In genomic region chr6:47828950-47829349, GRCm38 (mm10) we compare ENCODE assay signal across 8 mouse cellular contexts. TPM values are rescaled to one million over a fixed set of nuclear protein-coding genes. Genes with fewer than 3 reads are reported as not detected.
DNase-seq lines count a peak whose midpoint lies in the region; ATAC-seq and TF ChIP-seq lines count a peak whose summit lies in the region.

No protein-coding gene starts in this region.

- no peaks in the 10 kb centered on the region for H3K27me3 ChIP-seq in lung, embryonic 14.5 days (ENCODE audit: insufficient read depth, low read length)
- H3K27me3 ChIP-seq in limb, embryonic 10.5 days (ENCODE audit: low read depth, poor library complexity, severe bottlenecking) = no peaks in the 10 kb centered on the region

- H3K4me2 ChIP-seq in lung, embryonic 14.5 days = no peak overlapping the region; the same call in 1 of the 2 replicates

- 33% methylated on average over 1 of the region's 1 CpGs for WGBS in lung, embryonic 14.5 days
- 24% methylated on average over 1 of the region's 1 CpGs for WGBS in limb, embryonic 10.5 days

- peaks cover 12% of the 10 kb centered on the region; the same call in 1 of the 2 replicates for H3K36me3 ChIP-seq in lung, embryonic 14.5 days (ENCODE audit: insufficient read depth)
- H3K36me3 ChIP-seq in limb, embryonic 10.5 days = peaks cover 12% of the 10 kb centered on the region

- H3K4me3 ChIP-seq in lung, embryonic 14.5 days (ENCODE audit: low read depth, low read length) = no peak overlapping the region
- H3K4me3 ChIP-seq in limb, embryonic 10.5 days = peak overlapping the region; percentile 88; the same call in 1 of the 2 replicates

- no peaks in the 10 kb centered on the region for H3K4me1 ChIP-seq in lung, embryonic 14.5 days (ENCODE audit: insufficient read depth)
- peaks cover 18% of the 10 kb centered on the region for H3K4me1 ChIP-seq in limb, embryonic 10.5 days

- peak; percentile 72 for DNase-seq in lung, embryonic 14.5 days
- no peak for DNase-seq in lung, postnatal 14 days
- peak; percentile 42 for DNase-seq in embryo, embryonic 11 days
- DNase-seq in limb, embryonic 10.5 days (ENCODE audit: low spot score) = no peak
- DNase-seq in retina, embryonic 14.5 days (ENCODE audit: low spot score) = peak; percentile 64
- no peak for DNase-seq in heart, adult 11 months
- no peak for DNase-seq in left cerebral cortex, adult 8-10 months (ENCODE audit: low spot score in 2 of 2)
- no peak for DNase-seq in layer of hippocampus, postnatal 36 days

- H3K27ac ChIP-seq in lung, embryonic 14.5 days (ENCODE audit: low read depth) = no peak overlapping the region
- H3K27ac ChIP-seq in limb, embryonic 10.5 days = no peak overlapping the region

- ATAC-seq in lung, embryonic 14.5 days (ENCODE audit: insufficient read depth) = no peak

- H3K9me3 ChIP-seq in lung, embryonic 14.5 days (ENCODE audit: low read depth, low read length) = no peaks in the 10 kb centered on the region
- H3K9me3 ChIP-seq in limb, embryonic 10.5 days (replicated peaks) = no peaks in the 10 kb centered on the region

- TF ChIP-seq CTCF in lung, embryonic 14.5 days (IDR thresholded peaks at IDR 0.05; ENCODE audit: low read depth) = peak; percentile 61

- H3K9ac ChIP-seq in lung, embryonic 14.5 days = no peak overlapping the region

RNA-seq across cellular contexts. Expression of gene Zfp786, which starts 1.7 kb away (rescaled TPM):
- 4.3 and 5.4 TPM in 2 replicates for polyA plus RNA-seq in lung, embryonic 14.5 days (2014; fragmentation: Nextera tagmentation; extraction: Ambion mirVana)
- 5.7 and 5.8 TPM in 2 replicates for polyA plus RNA-seq in limb, embryonic 10.5 days (2016; fragmentation: Nextera tagmentation; extraction: Ambion mirVana)
- 1 to 10 TPM; 5.5 to 7.1 (median 6.1) TPM for total RNA-seq in left cerebral cortex, adult 8-10 months (2022)
- 1 to 10 TPM; 5.3 to 7.3 TPM for total RNA-seq in layer of hippocampus, postnatal 36 days (2021)

RNA-seq across cellular contexts. Expression of gene Zfp398, which starts 6.5 kb away (rescaled TPM):
- polyA plus RNA-seq in lung, embryonic 14.5 days (2014; fragmentation: Nextera tagmentation; extraction: Ambion mirVana) = 8.8 and 10.6 TPM in 2 replicates
- 7.1 and 9.1 TPM in 2 replicates for polyA plus RNA-seq in limb, embryonic 10.5 days (2016; fragmentation: Nextera tagmentation; extraction: Ambion mirVana)
- total RNA-seq in left cerebral cortex, adult 8-10 months (2022) = 10 to 100 TPM; 19.2 to 24.5 (median 20.1) TPM
- total RNA-seq in layer of hippocampus, postnatal 36 days (2021) = 10 to 100 TPM; 20.9 to 24.4 TPM

RNA-seq across cellular contexts. Expression of gene Pdia4, which starts 15.7 kb away (rescaled TPM):
- 372 and 376 TPM in 2 replicates for polyA plus RNA-seq in lung, embryonic 14.5 days (2014; fragmentation: Nextera tagmentation; extraction: Ambion mirVana)
- polyA plus RNA-seq in limb, embryonic 10.5 days (2016; fragmentation: Nextera tagmentation; extraction: Ambion mirVana) = 284 and 298 TPM in 2 replicates
- total RNA-seq in left cerebral cortex, adult 8-10 months (2022) = 10 to 100 TPM; 42.0 to 49.3 (median 47.7) TPM
- 10 to 100 TPM; 76.7 to 99.9 TPM for total RNA-seq in layer of hippocampus, postnatal 36 days (2021)

RNA-seq across cellular contexts. Expression of gene Zfp282, which starts 48.1 kb away (rescaled TPM):
- polyA plus RNA-seq in lung, embryonic 14.5 days (2014; fragmentation: Nextera tagmentation; extraction: Ambion mirVana) = 15.6 and 17.4 TPM in 2 replicates
- 16.8 and 20.9 TPM in 2 replicates for polyA plus RNA-seq in limb, embryonic 10.5 days (2016; fragmentation: Nextera tagmentation; extraction: Ambion mirVana)
- 10 to 100 TPM; 11.0 to 13.4 (median 11.8) TPM for total RNA-seq in left cerebral cortex, adult 8-10 months (2022)
- total RNA-seq in layer of hippocampus, postnatal 36 days (2021) = 10 to 100 TPM; 13.1 to 15.8 TPM

Comparison
In these comparisons a context has a peak if more than half of its experiments do, and no peak if none do; other contexts are left out.
1. DNase-seq: peak in lung, embryonic 14.5 days (single experiment), embryo, embryonic 11 days (single experiment) and retina, embryonic 14.5 days (single experiment); none in lung, postnatal 14 days (single experiment), limb, embryonic 10.5 days (single experiment), heart, adult 11 months (single experiment), left cerebral cortex, adult 8-10 months (0 of 2) and layer of hippocampus, postnatal 36 days (0 of 2).